Mouse (Mus musculus): Measurements from ENCODE around the gene Alox5ap. TPM values are rescaled to one million over a fixed set of nuclear protein-coding genes. Genes with fewer than 3 reads are reported as not detected.
A peak's percentile ranks its signal among the peaks of the same experiment; 100 is the strongest.

Gene Alox5ap
- total RNA-seq, 2 experiments from 2014 or later: 7.8 to 11.1 TPM

DNA sequence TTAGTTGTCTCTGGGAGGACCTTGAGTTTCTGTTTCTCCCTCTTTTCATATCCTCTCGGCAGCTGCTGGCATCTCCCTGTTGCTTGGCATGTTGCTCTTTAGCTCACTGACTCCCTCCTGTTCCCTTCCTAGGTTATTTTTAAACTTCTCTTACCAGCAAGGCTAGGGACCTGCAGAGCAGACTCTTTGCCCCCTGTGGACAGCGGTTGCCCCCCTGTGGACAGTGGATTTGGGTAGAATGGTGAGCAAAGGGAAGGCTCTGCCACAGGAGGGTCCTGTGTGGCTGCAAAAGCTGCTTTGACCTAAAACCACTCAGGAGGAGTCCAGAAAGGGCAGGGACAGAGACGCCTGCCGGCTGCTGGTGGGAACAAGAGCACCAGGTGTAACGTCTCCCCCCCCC lies 21.5 kb upstream of the Alox5ap start:
- H3K4me3 ChIP-seq: no peak overlapping the region
- no peak for DNase-seq (ENCODE audit: low spot score in 2 of 2)
- no peak for TF ChIP-seq CTCF (conservative IDR thresholded peaks at IDR 0.05)
- H3K27ac ChIP-seq: no peak overlapping the region

DNA sequence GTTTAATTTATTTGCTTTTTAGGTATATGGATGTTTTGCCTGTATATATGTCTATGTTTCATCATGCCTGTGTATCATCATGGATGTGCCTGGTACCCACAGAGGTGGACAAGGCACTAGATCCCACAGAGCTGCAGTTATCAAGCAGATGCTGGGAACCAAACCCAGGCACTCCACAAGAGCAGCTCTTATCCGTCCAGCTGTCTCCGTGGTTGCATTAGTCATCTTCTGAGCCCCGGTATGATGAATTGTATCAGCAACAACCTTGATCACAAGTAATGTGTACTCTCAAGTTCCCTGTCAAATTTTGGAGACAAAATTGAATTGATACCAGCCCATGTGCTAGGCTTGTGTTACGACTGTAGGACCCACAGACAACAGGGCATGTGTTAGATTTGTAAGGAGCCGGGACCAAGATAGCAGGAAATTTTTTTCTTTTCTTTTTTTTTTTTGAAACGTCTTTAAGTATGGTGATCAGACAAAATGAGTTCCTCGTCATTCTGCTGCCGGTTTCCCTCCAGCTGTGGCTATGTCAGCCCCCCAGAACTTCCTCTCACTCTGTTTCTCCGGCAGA lies 19.1 kb upstream of the Alox5ap start:
- no peak for DNase-seq (ENCODE audit: low spot score in 2 of 2)
- H3K4me3 ChIP-seq: no peak overlapping the region
- peak overlapping the region; percentile 6; the same call in 1 of the 2 replicates for H3K27ac ChIP-seq
- TF ChIP-seq CTCF (conservative IDR thresholded peaks at IDR 0.05): no peak

DNA sequence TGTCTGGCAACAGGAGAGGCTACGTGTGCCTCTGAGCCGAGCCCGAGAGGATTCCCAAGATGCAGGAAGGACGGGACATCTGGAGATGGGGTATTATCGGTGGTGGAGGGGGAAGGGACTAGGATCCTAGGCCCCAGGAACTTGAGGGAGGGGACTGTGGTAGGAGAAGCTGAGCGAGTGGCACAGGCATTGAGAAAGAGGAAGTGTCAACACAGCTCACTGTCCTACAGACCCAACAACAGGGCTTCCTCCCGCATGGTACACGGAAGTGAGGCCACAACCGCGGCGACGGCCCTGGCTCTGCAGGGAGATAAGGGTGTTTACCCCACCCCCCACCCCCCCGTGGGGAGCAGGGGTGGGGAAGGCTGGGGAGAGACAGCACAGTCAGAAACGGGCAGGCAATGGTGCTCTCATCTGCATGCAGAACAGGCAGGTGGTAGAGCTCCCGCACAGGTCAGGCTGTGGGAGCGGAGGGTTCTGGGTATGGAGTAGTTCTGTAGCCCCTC lies 18.5 kb upstream of the Alox5ap start:
- 0 out of 2 replicates have a peak overlapping the region, but pooled peaks have one; percentile 6 for H3K27ac ChIP-seq
- TF ChIP-seq CTCF (conservative IDR thresholded peaks at IDR 0.05): no peak
- no peak overlapping the region for H3K4me3 ChIP-seq
- no peak for DNase-seq (ENCODE audit: low spot score in 2 of 2)

DNA sequence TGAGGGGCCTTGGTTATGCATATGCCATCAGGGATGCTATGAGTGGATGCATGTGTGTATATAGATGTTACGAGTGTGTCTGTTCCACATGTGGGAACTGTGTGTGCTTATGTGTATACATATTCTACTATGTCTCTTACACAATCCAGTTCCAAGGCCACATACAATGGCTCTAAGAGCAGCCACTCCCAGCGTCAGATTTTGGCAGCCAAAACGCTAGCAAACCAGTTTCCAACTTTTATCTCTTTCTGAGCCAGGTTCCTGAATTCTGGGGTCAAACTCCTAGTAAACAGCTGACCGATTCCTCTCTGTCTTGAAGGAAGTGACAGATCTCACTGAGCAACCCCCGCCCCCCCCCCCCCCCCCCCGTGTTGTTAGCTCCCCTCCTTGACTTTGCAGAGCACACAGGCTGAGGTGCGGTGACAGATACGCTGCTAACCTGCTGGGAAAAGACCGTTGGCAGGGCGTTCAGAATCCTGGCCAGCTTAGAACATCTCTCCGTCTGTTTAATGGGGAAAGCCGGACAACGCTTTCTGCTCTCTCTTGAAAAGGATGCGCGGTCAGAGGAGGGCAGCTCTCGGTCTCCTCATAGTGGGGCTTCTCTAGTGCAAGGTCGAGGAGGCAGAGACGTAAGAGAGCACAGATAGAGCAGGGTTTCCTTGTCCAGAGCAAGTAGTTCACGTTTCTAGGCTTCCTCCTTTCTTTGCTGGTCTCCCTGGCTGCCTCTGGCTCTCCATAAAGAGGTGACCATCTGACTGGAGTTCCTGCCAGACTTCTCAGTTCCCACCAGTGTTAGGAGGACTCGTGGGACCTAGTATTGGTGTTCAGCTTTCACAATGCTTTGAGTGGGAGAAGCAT lies 17.3 kb upstream of the Alox5ap start:
- no peak for DNase-seq (ENCODE audit: low spot score in 2 of 2)
- H3K27ac ChIP-seq: peak overlapping the region; percentile 28; the same call in 1 of the 2 replicates
- no peak for TF ChIP-seq CTCF (conservative IDR thresholded peaks at IDR 0.05)
- H3K4me3 ChIP-seq: peak overlapping the region; percentile 38

DNA sequence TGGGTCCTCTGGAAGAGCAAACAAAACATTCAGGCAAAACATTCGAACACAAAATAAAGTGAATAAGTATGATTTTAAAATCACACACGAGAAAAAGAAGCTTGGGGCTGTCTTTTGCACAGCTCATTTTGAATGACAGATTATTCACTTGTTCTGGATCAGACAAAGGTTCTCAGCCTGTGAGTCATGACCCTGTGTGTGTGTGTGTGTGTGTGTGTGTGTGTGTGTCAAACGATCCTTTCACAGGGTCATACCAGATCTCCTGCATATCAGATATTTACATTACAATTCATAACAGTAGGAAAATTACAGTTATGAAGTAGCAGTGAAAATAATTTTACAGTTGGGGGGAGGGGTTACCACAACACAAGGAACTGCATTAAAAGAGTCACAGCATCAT lies 12.3 kb upstream of the Alox5ap start:
- H3K4me3 ChIP-seq: no peak overlapping the region
- H3K27ac ChIP-seq: no peak overlapping the region
- TF ChIP-seq CTCF (conservative IDR thresholded peaks at IDR 0.05): no peak
- no peak for DNase-seq (ENCODE audit: low spot score in 2 of 2)

DNA sequence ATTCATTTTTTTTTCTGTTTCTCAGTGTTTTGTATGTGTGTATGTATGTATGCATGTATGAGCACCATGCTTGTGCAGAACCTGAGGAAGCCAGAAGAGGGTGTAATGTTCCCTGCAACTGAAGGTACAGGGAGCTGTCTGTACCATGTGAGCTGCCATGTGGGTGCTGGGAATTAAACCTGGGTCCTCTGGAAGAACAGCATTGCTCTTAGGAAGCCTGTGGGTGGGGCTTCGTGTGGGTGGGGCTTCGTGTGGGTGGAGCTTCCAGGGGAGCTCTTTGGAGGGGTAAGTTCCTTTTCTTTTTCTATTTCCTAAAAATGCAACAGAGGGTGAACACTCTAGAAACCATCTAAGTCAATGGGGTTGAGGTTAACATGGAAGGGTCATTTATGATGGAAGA lies 11.1 kb upstream of the Alox5ap start:
- no peak for DNase-seq (ENCODE audit: low spot score in 2 of 2)
- TF ChIP-seq CTCF (conservative IDR thresholded peaks at IDR 0.05): no peak
- Histone ChIP-seq H3K27ac (no peak overlapping the region), H3K4me3 (no peak overlapping the region)

DNA sequence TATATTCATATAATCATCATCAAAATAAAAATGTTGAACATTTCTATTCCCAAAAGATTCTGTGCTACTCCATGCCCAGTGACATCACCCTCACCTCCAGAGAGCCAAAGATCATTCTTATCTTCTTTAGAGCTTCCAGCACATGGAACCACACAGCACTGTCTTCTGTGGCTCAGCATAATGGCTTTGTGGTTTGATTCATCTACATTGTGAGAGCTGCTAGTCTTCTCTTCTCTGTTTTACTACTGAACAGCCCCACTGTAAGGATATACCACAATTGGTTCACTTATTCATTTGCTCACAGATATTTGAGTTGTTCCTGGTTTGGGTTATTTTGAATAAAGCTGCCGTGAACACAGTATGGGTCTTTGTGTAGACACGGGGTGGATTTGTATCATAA lies 9.0 kb upstream of the Alox5ap start:
- H3K4me3 ChIP-seq: no peak overlapping the region
- no peak overlapping the region for H3K27ac ChIP-seq
- DNase-seq (ENCODE audit: low spot score in 2 of 2): no peak
- no peak for TF ChIP-seq CTCF (conservative IDR thresholded peaks at IDR 0.05)

DNA sequence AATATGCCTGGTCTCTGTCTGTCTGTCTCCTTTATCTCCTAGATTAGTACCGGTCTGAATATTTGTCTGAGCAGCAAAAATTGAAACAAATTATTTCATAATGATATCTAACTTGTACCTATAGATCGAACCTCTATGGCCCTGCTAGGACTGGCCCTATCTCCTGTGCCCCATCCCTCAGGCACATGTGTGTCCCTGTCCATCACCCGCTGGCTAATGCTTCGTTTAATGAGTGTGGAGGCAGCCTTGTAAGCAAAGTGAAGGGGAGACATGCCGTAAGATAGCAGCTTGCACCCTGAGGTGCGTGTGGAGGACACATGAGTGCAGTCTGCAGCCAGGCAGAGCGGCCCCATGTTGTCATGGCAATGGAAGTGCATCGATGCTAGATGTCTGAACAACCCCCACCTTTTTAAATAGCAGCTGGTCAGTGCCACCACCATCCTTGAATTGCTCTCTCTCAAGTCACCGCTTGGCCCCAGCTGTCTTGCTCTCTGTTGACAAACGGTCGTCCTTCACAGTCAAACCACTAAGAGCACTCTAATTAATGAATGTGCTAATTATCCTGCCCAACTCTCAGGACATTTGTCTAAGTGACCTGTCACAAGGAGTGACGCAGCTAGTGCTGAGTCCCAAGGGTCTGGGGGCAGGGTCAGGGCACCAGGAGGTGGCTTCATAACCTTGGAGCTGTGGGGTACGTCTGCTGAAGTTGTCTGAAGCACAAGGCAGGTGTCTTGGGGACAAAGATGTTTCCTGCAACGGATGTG lies 6.9 kb upstream of the Alox5ap start:
- Histone ChIP-seq H3K27ac (no peak overlapping the region), H3K4me3 (no peak overlapping the region)
- no peak for TF ChIP-seq CTCF (conservative IDR thresholded peaks at IDR 0.05)
- DNase-seq (ENCODE audit: low spot score in 2 of 2): no peak

DNA sequence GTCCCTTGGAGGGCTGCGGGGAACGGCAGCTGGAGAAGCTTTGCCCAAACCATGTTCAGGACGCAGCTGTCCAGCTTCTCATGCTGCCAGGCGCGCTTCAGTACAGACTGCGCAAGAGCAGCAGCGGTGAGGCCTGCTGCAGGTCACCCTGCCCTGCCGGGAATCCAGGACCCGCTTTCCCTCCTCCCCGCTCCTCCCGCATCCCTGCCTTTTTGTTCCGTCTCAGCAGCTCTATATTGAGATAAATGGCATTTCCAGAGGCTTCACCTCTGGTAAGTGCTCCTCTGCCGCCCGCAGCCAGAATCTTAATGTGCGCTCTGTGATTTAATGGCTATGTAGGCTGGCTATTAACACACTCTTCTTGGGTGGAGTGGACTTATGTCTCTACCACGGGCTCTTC lies 5.5 kb upstream of the Alox5ap start:
- no peak for DNase-seq (ENCODE audit: low spot score in 2 of 2)
- no peak for TF ChIP-seq CTCF (conservative IDR thresholded peaks at IDR 0.05)
- Histone ChIP-seq H3K27ac (no peak overlapping the region), H3K4me3 (no peak overlapping the region)

DNA sequence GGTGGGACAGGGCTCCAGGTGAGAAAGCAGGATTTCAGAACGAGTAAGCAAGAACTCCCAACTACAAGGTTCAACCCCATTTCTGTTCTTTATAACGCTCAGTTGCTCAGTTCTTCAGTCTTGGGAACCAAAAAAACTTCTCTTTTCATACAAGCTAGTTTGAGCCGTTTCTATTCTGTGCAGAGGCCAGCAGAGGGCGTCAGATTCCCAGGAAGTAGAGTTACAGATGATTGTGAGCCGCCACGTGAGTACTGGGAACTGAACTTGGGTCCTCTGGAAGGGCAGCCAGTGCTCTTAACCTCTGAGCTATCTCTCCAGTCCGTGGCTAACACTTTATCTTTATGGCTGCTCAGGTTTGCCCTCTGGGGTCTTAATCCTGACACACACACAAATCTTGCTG lies 3.1 kb upstream of the Alox5ap start:
- H3K4me3 ChIP-seq: no peak overlapping the region
- no peak overlapping the region for H3K27ac ChIP-seq
- TF ChIP-seq CTCF (conservative IDR thresholded peaks at IDR 0.05): no peak
- no peak for DNase-seq (ENCODE audit: low spot score in 2 of 2)

DNA sequence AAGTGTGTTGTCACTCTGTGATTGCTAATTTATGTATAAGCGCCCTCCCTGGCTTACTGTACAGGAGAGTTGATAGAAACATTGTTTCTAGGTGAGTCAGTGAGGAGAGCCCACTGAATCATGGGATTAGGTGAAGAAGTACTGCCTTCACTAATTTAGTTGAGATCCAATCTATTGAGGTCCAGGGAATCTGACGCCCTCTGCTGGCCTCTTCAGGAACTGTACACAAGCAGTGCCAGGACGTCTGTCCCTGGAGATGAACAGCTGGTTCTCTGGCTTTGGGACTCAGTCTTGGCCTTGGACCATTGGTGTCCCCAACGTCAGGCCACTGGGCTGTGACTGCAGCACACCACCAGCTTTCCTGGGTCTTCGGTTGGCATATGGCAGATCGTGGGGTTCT lies 2.7 kb upstream of the Alox5ap start:
- H3K27ac ChIP-seq: no peak overlapping the region
- TF ChIP-seq CTCF (conservative IDR thresholded peaks at IDR 0.05): peak; percentile 60
- DNase-seq (ENCODE audit: low spot score in 2 of 2): no peak
- no peak overlapping the region for H3K4me3 ChIP-seq

DNA sequence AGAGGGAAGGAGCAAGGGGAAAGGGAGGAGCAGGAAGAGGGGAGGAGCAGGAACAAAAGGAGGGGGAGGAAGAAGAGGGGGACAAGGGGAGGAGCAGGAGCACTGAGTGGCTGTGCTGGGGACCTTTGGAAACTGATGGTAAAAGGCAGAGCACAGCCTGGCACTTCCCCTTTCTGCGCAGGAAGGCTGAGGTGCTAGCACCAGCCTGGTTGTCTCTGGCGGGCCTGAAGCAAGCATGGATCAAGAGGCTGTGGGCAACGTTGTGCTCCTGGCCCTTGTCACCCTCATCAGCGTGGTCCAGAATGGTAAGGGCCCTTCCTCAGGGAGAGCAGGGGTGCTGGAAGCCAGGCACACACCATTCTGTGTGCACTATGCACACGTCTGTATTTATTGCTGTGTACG lies 312 bp downstream of the Alox5ap start:
- TF ChIP-seq CTCF (conservative IDR thresholded peaks at IDR 0.05): no peak
- no peak overlapping the region for H3K27ac ChIP-seq
- no peak for DNase-seq (ENCODE audit: low spot score in 2 of 2)
- no peak overlapping the region for H3K4me3 ChIP-seq

DNA sequence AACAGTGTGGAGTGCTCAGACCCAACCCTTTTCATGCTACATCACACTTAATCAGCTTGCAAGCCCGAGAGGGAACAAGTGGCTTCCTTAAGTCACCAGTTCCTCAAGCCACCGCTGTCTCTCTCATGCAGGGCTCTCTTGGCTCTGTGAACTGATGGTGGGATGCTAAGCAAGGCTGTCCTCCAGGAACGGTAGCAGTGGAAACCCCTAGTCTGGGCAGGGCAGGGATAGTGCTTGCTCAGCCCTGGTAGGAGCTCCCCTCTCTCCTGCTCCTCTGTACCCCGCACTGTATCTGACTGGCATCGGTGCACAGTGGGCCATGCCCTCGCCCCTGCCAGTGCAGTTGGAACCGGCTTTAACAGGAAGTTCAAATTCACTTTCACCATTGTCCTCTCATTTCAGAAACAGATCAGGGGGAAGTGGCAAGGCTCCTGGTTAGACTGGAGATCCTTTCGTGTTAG lies 2.2 kb downstream of the Alox5ap start:
- Histone ChIP-seq H3K27ac (no peak overlapping the region), H3K4me3 (no peak overlapping the region)
- no peak for TF ChIP-seq CTCF (conservative IDR thresholded peaks at IDR 0.05)
- no peak for DNase-seq (ENCODE audit: low spot score in 2 of 2)

Data from layer of hippocampus, adult 2 months (tissue).